Mouse (Mus musculus) liver, embryonic 14.5 days (tissue): ENCODE results near the gene Cldnd2.

ENCODE experiments used
- CTCF ChIP-seq: IDR thresholded peaks from 2 replicates; pipeline ENCODE4 v1.5.1; 2016; ENCODE audit warnings: antibody characterized with exemption, low read depth, control low read depth
- EP300 ChIP-seq: IDR thresholded peaks from 2 replicates; pipeline ENCODE4 v1.6.1; 2016; ENCODE audit warnings: antibody characterized with exemption, low read depth

DNA sequence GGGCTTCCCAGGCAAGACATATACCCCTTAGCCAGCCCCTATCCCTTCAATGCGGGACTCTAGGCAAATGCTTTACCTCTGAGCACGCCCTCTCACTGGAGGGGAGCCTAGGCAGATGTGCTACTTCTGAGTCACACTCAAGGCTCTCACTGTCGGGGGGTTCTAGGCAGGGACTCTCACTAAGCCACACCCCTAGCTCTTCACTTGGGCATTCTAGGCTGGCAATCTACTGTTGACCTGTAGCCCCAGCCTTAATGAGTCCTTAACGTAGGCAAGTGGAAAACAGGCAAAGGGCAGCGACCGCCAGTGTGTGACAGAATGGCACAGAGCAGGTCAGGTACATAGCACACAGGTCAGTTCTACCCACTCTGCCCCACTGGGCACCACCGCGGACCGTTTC is 50.3 kb downstream of the Cldnd2 start:
- TF ChIP-seq CTCF (no peak), EP300 (no peak)
